Mouse (Mus musculus) forebrain, embryonic 14.5 days (tissue): ENCODE data around the gene Pcgf2. TPM values are rescaled to one million over a fixed set of nuclear protein-coding genes. Genes with fewer than 3 reads are reported as not detected.

Experiments used
- ATAC-seq: fragments of 200-750 bp; cut with Nextera tagmentation; 2 replicates; pipeline ENCODE4 v1.8.0; 2017; ENCODE audit warnings: mild to moderate bottlenecking, moderate library complexity
- DNase-seq: peaks from one replicate; pipeline ENCODE4 v3.0.0-alpha.2; 2015; ENCODE audit warnings: low spot score
- H3K27ac ChIP-seq: fragments of 300-500 bp; sonication (generic); 2 replicates; pipeline ENCODE4 v1.5.1; 2014; ENCODE audit warnings: low read depth, mild to moderate bottlenecking, control low read depth, low read length, moderate library complexity
- H3K27me3 ChIP-seq: fragments of 300-500 bp; sonication (generic); replicated peaks from 2 replicates; pipeline ENCODE4 v1.6.1; 2014; ENCODE audit warnings: low read length, control low read depth, mixed read lengths; ENCODE audit not compliant: control insufficient read depth, insufficient read depth
- H3K36me3 ChIP-seq: fragments of 300-500 bp; sonication (generic); 2 replicates; pipeline ENCODE4 v1.6.1; 2014; ENCODE audit warnings: low read length, control low read depth; ENCODE audit not compliant: control insufficient read depth, insufficient read depth
- H3K4me1 ChIP-seq: fragments of 300-500 bp; sonication (generic); 2 replicates; pipeline ENCODE4 v1.6.1; 2014; ENCODE audit warnings: antibody characterized with exemption, low read length, control low read depth; ENCODE audit not compliant: control insufficient read depth, insufficient read depth
- H3K4me2 ChIP-seq: fragments of 300-500 bp; sonication (generic); 2 replicates; pipeline ENCODE4 v1.6.1; 2014; ENCODE audit warnings: mild to moderate bottlenecking, control low read depth, low read length
- H3K4me3 ChIP-seq: fragments of 300-500 bp; sonication (generic); 2 replicates; pipeline ENCODE4 v1.5.1; 2014; ENCODE audit warnings: low read depth, low read length, control low read depth
- H3K9ac ChIP-seq: fragments of 300-500 bp; sonication (generic); 2 replicates; pipeline ENCODE4 v1.6.1; 2014; ENCODE audit warnings: mild to moderate bottlenecking, low read length, control low read depth, moderate library complexity
- H3K9me3 ChIP-seq: fragments of 300-500 bp; sonication (generic); replicated peaks from 2 replicates; pipeline ENCODE4 v1.6.1; 2016; ENCODE audit warnings: low read length, control low read depth, mixed read lengths; ENCODE audit not compliant: control insufficient read depth
- WGBS: fragments of 180-500 bp; shearing (Covaris S2); extraction: QIAGEN DNeasy Blood & Tissue Kit; methylation state at CpG from one replicate; pipeline ENCODE4 v1.1.7; 2014; 5-methylcytosine and 5-hydroxymethylcytosine counted together
- polyA plus RNA-seq: library from polyadenylated mRNA; unstranded; fragments of >200 nt; fragmentation: Nextera tagmentation; extraction: Ambion mirVana; gene quantifications from 2 replicates; pipeline ENCODE4 v1.2.1, GENCODE M21; 2014

Pcgf2 gene
- polyA plus RNA-seq, 1 experiment from 2014 or later: 17.6 TPM

DNA sequence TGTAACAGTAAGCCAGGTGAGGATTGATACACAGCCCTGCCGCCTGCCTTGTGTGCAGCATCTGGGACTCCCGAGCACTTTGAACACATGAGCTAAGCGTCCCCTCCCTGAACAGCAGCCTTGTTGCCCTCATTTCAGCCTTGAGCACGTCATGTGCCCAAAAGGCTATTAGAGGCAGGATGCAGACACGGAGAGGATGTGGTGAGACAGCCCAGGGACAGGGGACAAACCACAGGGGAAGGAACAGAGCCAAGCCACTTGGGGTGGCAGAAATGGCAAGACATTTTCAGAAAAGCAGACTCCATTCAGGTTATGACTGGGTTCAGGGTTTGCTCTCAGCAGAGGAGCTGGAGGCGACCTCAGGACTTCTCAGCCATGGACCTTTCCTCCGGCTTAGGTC is 28.0 kb upstream of the Pcgf2 start:
- Histone ChIP-seq H3K4me1 (no peaks in the 10 kb centered on the region), H3K4me2 (no peak overlapping the region), H3K4me3 (no peak overlapping the region), H3K27me3 (no peaks in the 10 kb centered on the region), H3K9ac (no peak overlapping the region), H3K27ac (no peak overlapping the region), H3K9me3 (no peaks in the 10 kb centered on the region), H3K36me3 (peaks cover 81% of the 10 kb centered on the region)
- ATAC-seq: no peak
- DNase-seq: no peak
- 87% methylated on average over 7 of the region's 7 CpGs for WGBS

DNA sequence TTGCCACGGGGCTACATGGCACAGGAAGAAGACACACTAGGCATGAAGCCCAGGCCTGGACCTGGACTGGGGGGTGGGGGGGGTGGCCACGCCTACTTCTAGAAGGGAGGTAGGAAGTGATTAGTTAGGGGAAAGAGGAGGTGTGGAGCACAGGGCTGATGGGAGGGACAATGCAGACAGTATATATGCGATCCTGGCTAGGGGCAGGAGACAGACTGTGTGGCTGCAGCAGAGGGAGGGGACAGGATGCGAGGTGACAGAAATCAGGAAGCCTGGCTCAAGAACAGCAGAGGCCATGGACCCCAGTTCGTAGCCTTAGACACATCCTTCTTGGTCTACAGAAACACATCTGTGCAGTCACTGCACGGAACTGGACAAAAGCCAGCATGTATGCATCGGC is 23.4 kb upstream of the Pcgf2 start:
- no peak for ATAC-seq
- Histone ChIP-seq H3K4me2 (no peak overlapping the region), H3K9me3 (no peaks in the 10 kb centered on the region), H3K4me3 (no peak overlapping the region), H3K27ac (no peak overlapping the region), H3K36me3 (peaks cover 95% of the 10 kb centered on the region), H3K4me1 (no peaks in the 10 kb centered on the region), H3K9ac (no peak overlapping the region), H3K27me3 (no peaks in the 10 kb centered on the region)
- 91% methylated on average over 7 of the region's 7 CpGs for WGBS
- DNase-seq: no peak

DNA sequence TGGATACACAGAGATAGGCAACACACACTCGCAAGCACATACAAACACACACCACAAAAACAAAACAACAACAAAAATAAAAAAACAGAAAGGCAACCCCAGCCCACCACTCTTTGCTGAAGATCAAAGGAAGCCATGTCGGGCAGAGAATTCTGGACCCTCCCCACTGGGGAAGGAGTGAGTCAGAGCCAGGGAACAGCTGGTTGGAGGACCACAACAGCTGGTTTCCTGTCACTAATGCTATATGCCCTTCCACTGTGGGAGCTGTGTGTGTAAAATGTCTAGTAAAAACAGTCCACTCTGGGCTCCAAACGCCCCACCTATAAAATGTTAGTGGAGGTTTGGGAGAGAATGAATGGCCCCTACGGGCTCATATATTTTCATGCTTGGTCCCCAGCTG is 21.0 kb upstream of the Pcgf2 start:
- 92% methylated on average over 4 of the region's 4 CpGs for WGBS
- ATAC-seq: no peak
- Histone ChIP-seq H3K9ac (no peak overlapping the region), H3K4me3 (no peak overlapping the region), H3K36me3 (peaks cover 92% of the 10 kb centered on the region), H3K27ac (no peak overlapping the region), H3K4me1 (no peaks in the 10 kb centered on the region), H3K9me3 (no peaks in the 10 kb centered on the region), H3K27me3 (no peaks in the 10 kb centered on the region), H3K4me2 (no peak overlapping the region)
- no peak for DNase-seq

- ATAC-seq (no peak), DNase-seq (no peak)
- 87% methylated on average over 4 of the region's 4 CpGs for WGBS
- H3K9ac ChIP-seq: no peak overlapping the region
- H3K9me3 ChIP-seq: no peaks in the 10 kb centered on the region
- H3K4me3 ChIP-seq: no peak overlapping the region
- H3K27ac ChIP-seq: no peak overlapping the region
- no peaks in the 10 kb centered on the region for H3K4me1 ChIP-seq
- no peaks in the 10 kb centered on the region for H3K27me3 ChIP-seq
- H3K4me2 ChIP-seq: no peak overlapping the region
- H3K36me3 ChIP-seq: peaks cover 86% of the 10 kb centered on the region
Observed at GRCm38 (mm10) chr11:97719041-97719440, 18.7 kb upstream of the Pcgf2 start.

GRCm38 (mm10) chr11:97718281-97718860 is 18.1 kb upstream of the Pcgf2 start:
- H3K4me1 ChIP-seq: no peaks in the 10 kb centered on the region
- WGBS: 87% methylated on average over 15 of the region's 15 CpGs
- no peak overlapping the region for H3K9ac ChIP-seq
- H3K4me2 ChIP-seq: no peak overlapping the region
- no peaks in the 10 kb centered on the region for H3K27me3 ChIP-seq
- DNase-seq (no peak), ATAC-seq (no peak)
- H3K27ac ChIP-seq: no peak overlapping the region
- peaks cover 86% of the 10 kb centered on the region for H3K36me3 ChIP-seq
- no peaks in the 10 kb centered on the region for H3K9me3 ChIP-seq
- H3K4me3 ChIP-seq: no peak overlapping the region

GRCm38 (mm10) chr11:97717369-97718280 is 17.3 kb upstream of the Pcgf2 start:
- Histone ChIP-seq H3K36me3 (peaks cover 86% of the 10 kb centered on the region), H3K9me3 (no peaks in the 10 kb centered on the region), H3K27ac (no peak overlapping the region), H3K4me2 (no peak overlapping the region), H3K27me3 (no peaks in the 10 kb centered on the region), H3K9ac (no peak overlapping the region), H3K4me3 (no peak overlapping the region), H3K4me1 (no peaks in the 10 kb centered on the region)
- WGBS: 93% methylated on average over 26 of the region's 26 CpGs
- DNase-seq (no peak), ATAC-seq (no peak)

DNA sequence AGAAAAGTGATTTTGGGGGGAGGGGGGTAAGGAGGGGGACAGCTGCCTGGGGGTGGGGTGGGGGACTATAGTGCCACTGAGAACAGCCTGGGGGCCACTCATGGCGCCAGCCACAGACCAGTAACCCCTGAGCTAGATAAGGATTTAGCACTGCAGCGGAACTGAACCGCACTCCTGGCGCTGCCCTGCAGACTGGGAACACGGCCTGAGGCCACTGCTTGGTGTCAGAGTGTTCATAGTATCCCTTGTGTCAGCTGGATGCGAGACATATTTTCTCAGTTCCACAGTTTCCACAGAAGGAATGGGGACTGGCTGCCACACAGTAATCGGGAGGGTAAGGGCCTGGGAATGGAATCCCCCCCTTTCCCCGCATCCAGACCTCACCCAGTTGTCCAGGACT is 15.7 kb upstream of the Pcgf2 start:
- 90% methylated on average over 8 of the region's 8 CpGs for WGBS
- DNase-seq (no peak), ATAC-seq (no peak)
- Histone ChIP-seq H3K4me2 (no peak overlapping the region), H3K4me1 (no peaks in the 10 kb centered on the region), H3K9ac (no peak overlapping the region), H3K4me3 (no peak overlapping the region), H3K36me3 (peaks cover 86% of the 10 kb centered on the region), H3K9me3 (no peaks in the 10 kb centered on the region), H3K27me3 (no peaks in the 10 kb centered on the region), H3K27ac (no peak overlapping the region)

DNA sequence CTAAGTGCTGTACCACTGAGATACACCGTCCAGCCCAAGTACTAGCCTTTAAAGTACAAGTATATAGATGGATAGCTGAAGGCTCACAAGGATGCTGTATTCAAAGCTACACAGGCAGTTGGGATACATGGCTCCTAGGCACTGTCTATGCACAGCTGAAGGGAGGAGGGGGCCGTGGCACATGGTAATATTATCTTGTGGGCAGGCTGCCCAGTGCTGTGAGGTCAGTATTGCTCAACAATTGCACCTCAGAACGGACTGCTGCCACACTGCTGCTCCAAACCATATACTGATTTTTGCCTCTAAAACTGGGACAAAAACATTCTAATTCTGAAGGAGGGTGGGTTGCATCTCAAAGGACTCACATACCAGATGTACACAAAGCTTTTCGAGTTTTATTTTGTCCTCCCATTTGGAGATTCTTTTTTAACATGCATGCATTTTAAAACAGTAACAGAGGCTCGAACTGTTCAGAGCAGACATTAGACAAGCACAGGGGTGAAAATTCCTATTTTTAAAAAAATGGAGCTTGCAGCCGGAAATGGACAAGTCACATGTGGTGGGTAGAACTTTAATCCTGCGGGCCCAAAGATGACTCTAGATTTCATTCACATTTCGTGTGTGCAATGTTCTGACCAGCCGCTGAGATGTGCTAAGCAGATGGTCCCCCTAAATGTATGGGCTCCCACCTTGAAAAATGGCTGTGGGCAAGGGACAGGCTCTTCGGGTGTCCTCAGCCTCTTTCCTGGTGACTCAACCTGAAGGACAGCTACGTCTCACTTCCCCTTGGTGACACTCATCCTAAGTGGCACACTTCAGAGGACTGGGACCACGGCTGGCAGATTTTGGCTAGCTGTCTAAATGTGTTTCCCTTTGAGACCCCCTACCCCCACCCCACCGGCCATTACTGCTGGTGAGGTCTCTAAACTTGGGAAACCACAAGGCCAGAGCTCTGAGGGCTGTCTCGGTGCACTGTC is 14.8 kb upstream of the Pcgf2 start:
- Histone ChIP-seq H3K4me1 (no peaks in the 10 kb centered on the region), H3K36me3 (peaks cover 80% of the 10 kb centered on the region)

More for the DNA sequence above, 14.8 kb upstream of the Pcgf2 start:
- WGBS: 91% methylated on average over 14 of the region's 14 CpGs
- no peaks in the 10 kb centered on the region for H3K27me3 ChIP-seq
- no peak overlapping the region for H3K4me3 ChIP-seq
- ATAC-seq (no peak), DNase-seq (no peak)
- H3K4me2 ChIP-seq: no peak overlapping the region
- H3K9me3 ChIP-seq: no peaks in the 10 kb centered on the region
- H3K27ac ChIP-seq: no peak overlapping the region
- no peak overlapping the region for H3K9ac ChIP-seq
